Mouse (Mus musculus) gastrocnemius, postnatal 14 days (tissue): ENCODE measurements around the gene Pip5kl1. TPM values are rescaled to one million over a fixed set of nuclear protein-coding genes. Genes with fewer than 3 reads are reported as not detected.
A peak's percentile ranks its signal among the peaks of the same experiment; 100 is the strongest.

Experiments used
- DNase-seq: peaks from one replicate; pipeline ENCODE4 v3.0.0; 2021; ENCODE audit warnings: mixed read lengths
- intact Hi-C: fragments of 180-260 bp; cut with DNase I; formaldehyde crosslinking; loops from one replicate; pipeline ENCODE4 v1.15.1; 2025; ENCODE audit warnings: low total_unique reads
- total RNA-seq, 2 experiments: library from RNA; stranded (reverse); gene quantifications; 2 replicates each; pipeline ENCODE4 v1.2.3; 2021

The Pip5kl1 gene
- total RNA-seq, 2 experiments from 2014 or later: not detected

GRCm38 (mm10) chr2:32578146-32579046, 3.8 kb downstream of the Pip5kl1 start:
- intact Hi-C loops: loop anchor here (5.0 kb wide), 1 partner anchor 109 kb away; no protein-coding TSS in a partner anchor
- DNase-seq: peak; percentile 46

- intact Hi-C loops: loop anchor here (5.0 kb wide), 1 partner anchor 36 kb away; no protein-coding TSS in a partner anchor
- no peak for DNase-seq
Measured at GRCm38 (mm10) chr2:32581450-32582095, 7.0 kb downstream of the Pip5kl1 start.

- intact Hi-C loops: loop anchor here (5.0 kb wide), 1 partner anchor 34 kb away; no protein-coding TSS in a partner anchor
- DNase-seq: peak; percentile 71
Measured at GRCm38 (mm10) chr2:32582830-32583799, 8.5 kb downstream of the Pip5kl1 start.

- intact Hi-C loops: loop anchor here (2.0 kb wide), 1 partner anchor 20 kb away; no protein-coding TSS in a partner anchor
- DNase-seq: no peak
Measured at GRCm38 (mm10) chr2:32585149-32585714, 10.6 kb downstream of the Pip5kl1 start.

GRCm38 (mm10) chr2:32586871-32587351, 12.3 kb downstream of the Pip5kl1 start, which contains the start of gene St6galnac4:
St6galnac4 (plus strand) TSS chr2:32587095.
- intact Hi-C loops: no loop called here
- peak; percentile 95 for DNase-seq

GRCm38 (mm10) chr2:32587731-32588321, 13.2 kb downstream of the Pip5kl1 start:
- intact Hi-C loops: no loop called here
- DNase-seq: peak; percentile 46

- no peak for DNase-seq
- intact Hi-C loops: no loop called here
Measured at GRCm38 (mm10) chr2:32589213-32589795, 14.7 kb downstream of the Pip5kl1 start.

- intact Hi-C loops: no loop called here
- peak; percentile 59 for DNase-seq
Measured at GRCm38 (mm10) chr2:32590224-32590623, 15.6 kb downstream of the Pip5kl1 start.

- no peak for DNase-seq
- intact Hi-C loops: no loop called here
Measured at GRCm38 (mm10) chr2:32591249-32591648, 16.7 kb downstream of the Pip5kl1 start.

- intact Hi-C loops: no loop called here
- DNase-seq: peak; percentile 66
Measured at GRCm38 (mm10) chr2:32596725-32597124, 22.1 kb downstream of the Pip5kl1 start.

- intact Hi-C loops: no loop called here
- no peak for DNase-seq
Measured at GRCm38 (mm10) chr2:32597248-32597647, 22.7 kb downstream of the Pip5kl1 start.

- intact Hi-C loops: no loop called here
- DNase-seq: no peak
Measured at GRCm38 (mm10) chr2:32597699-32598098, 23.1 kb downstream of the Pip5kl1 start.

- peak; percentile 43 for DNase-seq
- intact Hi-C loops: no loop called here
Measured at GRCm38 (mm10) chr2:32598506-32598905, 23.9 kb downstream of the Pip5kl1 start.

- DNase-seq: no peak
- intact Hi-C loops: no loop called here
Measured at GRCm38 (mm10) chr2:32599409-32599808, 24.8 kb downstream of the Pip5kl1 start, which contains the start of gene St6galnac6. St6galnac6 (plus strand) TSS chr2:32599709.

- intact Hi-C loops: no loop called here
- peak; percentile 59 for DNase-seq
Measured at GRCm38 (mm10) chr2:32601417-32602065, 26.9 kb downstream of the Pip5kl1 start.

GRCm38 (mm10) chr2:32602600-32603054, 28.0 kb downstream of the Pip5kl1 start:
- intact Hi-C loops: no loop called here
- DNase-seq: peak; percentile 87

GRCm38 (mm10) chr2:32604631-32605030, 30.0 kb downstream of the Pip5kl1 start:
- no peak for DNase-seq
- intact Hi-C loops: loop anchor here (2.0 kb wide), 1 partner anchor 20 kb away; no protein-coding TSS in a partner anchor
